Mouse (Mus musculus) embryonic fibroblast, embryonic 13.5 days (primary cell): ENCODE measurements around the gene Sfta2.

Experiments
- CTCF ChIP-seq: IDR thresholded peaks from 2 replicates; pipeline ENCODE4 v1.5.1; 2011; ENCODE audit warnings: mild to moderate bottlenecking, control low read depth, low read length, moderate library complexity, borderline replicate concordance; ENCODE audit not compliant: insufficient read depth
- POLR2A ChIP-seq: IDR thresholded peaks from 2 replicates; pipeline ENCODE4 v1.6.1; 2011; ENCODE audit warnings: low read depth, mild to moderate bottlenecking, control low read depth, low read length, moderate library complexity

DNA sequence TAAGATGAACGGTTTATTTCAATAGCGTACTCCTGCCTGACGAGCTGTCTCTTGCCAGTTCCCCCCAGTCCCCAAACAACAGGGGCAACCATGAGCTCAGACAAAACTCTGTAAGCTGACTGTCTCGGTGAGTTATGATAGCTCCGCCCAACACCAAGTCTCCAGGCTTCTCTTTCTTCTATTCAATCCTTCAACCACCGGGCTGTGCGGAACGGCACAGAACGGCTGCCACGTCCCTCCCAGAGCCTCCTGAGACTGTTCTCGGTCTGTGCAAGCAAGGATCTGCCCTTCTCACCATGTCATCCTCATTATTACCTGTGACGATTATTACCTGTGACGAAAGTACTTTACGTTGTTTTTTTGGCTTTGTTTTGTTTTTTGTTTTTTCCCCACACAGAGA is 30.5 kb upstream of the Sfta2 start:
- TF ChIP-seq POLR2A: no peak
- TF ChIP-seq CTCF: no peak
